Mouse (Mus musculus) liver, embryonic 12.5 days (tissue): ENCODE measurements around the gene Man1a2. TPM values are rescaled to one million over a fixed set of nuclear protein-coding genes. Genes with fewer than 3 reads are reported as not detected.

Experiments used
- ATAC-seq: fragments of 200-750 bp; cut with Nextera tagmentation; 2 replicates; pipeline ENCODE4 v1.8.0; 2017; ENCODE audit warnings: moderate number of reproducible peaks, mild to moderate bottlenecking, moderate library complexity
- H3K27ac ChIP-seq: fragments of 300-500 bp; sonication (generic); 2 replicates; pipeline ENCODE4 v1.5.1; 2016; ENCODE audit warnings: mild to moderate bottlenecking
- H3K27me3 ChIP-seq: fragments of 300-500 bp; sonication (generic); replicated peaks from 2 replicates; pipeline ENCODE4 v1.6.1; 2016; ENCODE audit warnings: mild to moderate bottlenecking, moderate library complexity
- H3K36me3 ChIP-seq: fragments of 300-500 bp; sonication (generic); 2 replicates; pipeline ENCODE4 v1.6.1; 2016; ENCODE audit warnings: mild to moderate bottlenecking, moderate library complexity
- H3K4me1 ChIP-seq: fragments of 300-500 bp; sonication (generic); 2 replicates; pipeline ENCODE4 v1.6.1; 2016
- H3K4me2 ChIP-seq: fragments of 300-500 bp; sonication (generic); 2 replicates; pipeline ENCODE4 v1.6.1; 2016; ENCODE audit warnings: mild to moderate bottlenecking, moderate library complexity
- H3K4me3 ChIP-seq: fragments of 300-500 bp; sonication (generic); 2 replicates; pipeline ENCODE4 v1.5.1; 2016; ENCODE audit warnings: mild to moderate bottlenecking, moderate library complexity
- H3K9ac ChIP-seq: fragments of 300-500 bp; sonication (generic); 2 replicates; pipeline ENCODE4 v1.6.1; 2016; ENCODE audit warnings: mild to moderate bottlenecking, moderate library complexity
- H3K9me3 ChIP-seq: fragments of 300-500 bp; sonication (generic); replicated peaks from 2 replicates; pipeline ENCODE4 v1.6.1; 2016; ENCODE audit warnings: mild to moderate bottlenecking, moderate library complexity
- WGBS: fragments of 180-500 bp; shearing (Covaris S2); methylation state at CpG from one replicate; pipeline ENCODE4 v1.1.7; 2016; ENCODE audit not compliant: insufficient replicate concordance; 5-methylcytosine and 5-hydroxymethylcytosine counted together
- polyA plus RNA-seq: library from polyadenylated mRNA; unstranded; fragments of >200 nt; fragmentation: Nextera tagmentation; extraction: Ambion mirVana; gene quantifications from 2 replicates; pipeline ENCODE4 v1.2.1, GENCODE M21; 2016

Gene Man1a2
- polyA plus RNA-seq, 1 experiment from 2014 or later, result 65.0 TPM

GRCm38 (mm10) chr3:100521626-100522025 is 163.7 kb downstream of the Man1a2 start:
- 58% methylated on average over 1 of the region's 1 CpGs for WGBS
- Histone ChIP-seq H3K4me1 (no peaks in the 10 kb centered on the region), H3K27me3 (peaks cover 20% of the 10 kb centered on the region), H3K4me2 (no peak overlapping the region), H3K9me3 (no peaks in the 10 kb centered on the region), H3K36me3 (no peaks in the 10 kb centered on the region), H3K4me3 (no peak overlapping the region), H3K9ac (no peak overlapping the region), H3K27ac (no peak overlapping the region)
- ATAC-seq, result no peak

GRCm38 (mm10) chr3:100515754-100516141 is 169.6 kb downstream of the Man1a2 start:
- no peaks in the 10 kb centered on the region for H3K4me1 ChIP-seq
- no peak overlapping the region for H3K4me2 ChIP-seq
- H3K9me3 ChIP-seq, result no peaks in the 10 kb centered on the region
- WGBS, result 63% methylated on average over 5 of the region's 5 CpGs
- H3K4me3 ChIP-seq, result no peak overlapping the region
- H3K9ac ChIP-seq, result no peak overlapping the region
- no peak for ATAC-seq
- H3K36me3 ChIP-seq, result no peaks in the 10 kb centered on the region
- H3K27me3 ChIP-seq, result peaks cover 32% of the 10 kb centered on the region
- H3K27ac ChIP-seq, result no peak overlapping the region

- no peaks in the 10 kb centered on the region for H3K4me1 ChIP-seq
- H3K9me3 ChIP-seq, result no peaks in the 10 kb centered on the region
- H3K27ac ChIP-seq, result no peak overlapping the region
- H3K4me2 ChIP-seq, result no peak overlapping the region
- no peaks in the 10 kb centered on the region for H3K36me3 ChIP-seq
- no peak overlapping the region for H3K4me3 ChIP-seq
- no peak overlapping the region for H3K9ac ChIP-seq
- ATAC-seq, result no peak
- peaks cover 36% of the 10 kb centered on the region for H3K27me3 ChIP-seq
- WGBS, result 57% methylated on average over 8 of the region's 8 CpGs
Measured at GRCm38 (mm10) chr3:100515093-100515753, 170.1 kb downstream of the Man1a2 start.

Other genes starting within 250 kb of the Man1a2 start
- gene Tent5c, start 196.2 kb downstream of the Man1a2 start, polyA plus RNA-seq, result 59.8 and 63.3 TPM in 2 replicates
- gene Vtcn1, start 140.0 kb upstream of the Man1a2 start, polyA plus RNA-seq, result not detected in 2 replicates
- 1.0 and 1.2 TPM in 2 replicates for gene Trim45, start 236.7 kb upstream of the Man1a2 start, polyA plus RNA-seq